Mouse (Mus musculus) left cerebral cortex, adult 11 months (tissue): ENCODE data around the gene Zfp956.
"Not testable (repeated sequence)": the region's sequence is repeated elsewhere in the genome, so short reads cannot be mapped to it uniquely, and the experiment has no call there.

ENCODE experiments used
- DNase-seq: peaks from one replicate; pipeline ENCODE4 v3.0.0; 2022; ENCODE audit warnings: low spot score

Gene Zfp956

DNA sequence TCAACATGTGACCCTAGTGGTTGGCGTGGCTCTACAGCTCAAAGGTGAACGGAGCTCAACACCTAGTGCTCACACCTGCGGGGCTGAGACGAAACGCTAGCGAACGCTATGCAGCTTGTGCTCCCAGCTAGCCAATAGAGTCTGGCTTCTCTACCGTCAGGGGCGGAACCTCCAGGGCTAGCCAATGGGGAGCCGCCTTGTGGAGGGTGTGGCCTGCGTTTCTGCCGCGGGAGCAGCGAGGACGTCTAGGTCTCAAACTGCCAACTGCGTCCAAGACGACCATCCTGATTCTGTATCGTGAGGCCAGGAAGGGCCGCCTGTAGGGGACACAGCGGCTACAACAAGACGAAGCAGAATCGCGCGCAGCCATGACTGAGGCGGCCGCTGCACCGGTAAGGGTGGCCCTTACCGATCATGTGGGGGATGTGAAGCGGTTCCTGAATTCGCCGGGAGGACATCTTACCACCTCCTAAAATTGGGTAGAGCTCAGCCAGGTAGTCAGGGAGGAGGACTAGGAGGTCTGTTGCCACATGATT lies at the start of gene Zfp956:
Gene Zfp956, plus strand, starts transcription at position 200 of the 536 bp plus-strand sequence.
- peak; percentile 92 for DNase-seq

DNA sequence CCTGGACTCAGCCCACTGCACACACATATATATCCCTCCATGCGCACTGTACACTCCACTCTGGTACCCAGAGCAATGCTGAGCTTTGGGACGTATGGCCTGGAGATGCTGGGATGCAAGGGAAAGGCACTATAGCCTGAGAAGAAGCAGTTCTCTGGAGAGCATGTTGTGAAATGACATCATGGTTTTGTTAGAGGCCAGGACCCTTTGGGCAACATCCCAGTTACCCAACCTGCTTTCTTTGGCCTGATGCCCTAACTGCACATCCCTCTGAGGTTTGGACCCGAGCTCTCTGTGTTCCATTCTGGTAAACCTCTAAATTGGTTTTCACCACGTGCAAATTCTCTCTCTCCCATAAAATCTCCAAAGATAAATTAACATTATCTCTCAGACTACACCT lies 49.6 kb upstream of the Zfp956 start:
- no peak for DNase-seq

DNA sequence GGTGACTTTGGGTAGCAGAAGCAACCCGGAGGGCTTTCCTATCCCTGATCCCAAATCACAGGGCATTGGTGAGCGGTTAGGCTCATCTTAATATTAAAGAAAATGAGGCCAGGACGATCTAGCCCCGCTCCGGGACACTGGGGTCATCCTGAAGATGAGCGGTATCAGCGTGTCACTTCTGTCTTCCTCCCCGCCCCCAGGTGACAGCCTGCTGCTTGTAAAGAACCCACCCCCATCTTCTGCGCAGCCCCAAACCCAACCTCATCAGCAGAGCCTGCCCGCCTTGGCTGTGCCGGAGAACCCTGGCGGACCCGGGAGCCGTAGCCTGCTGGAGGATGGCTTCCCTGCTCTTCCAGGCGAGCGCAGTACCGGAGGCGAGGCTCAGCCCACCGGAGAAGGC lies 48.8 kb upstream of the Zfp956 start:
- no peak for DNase-seq

DNA sequence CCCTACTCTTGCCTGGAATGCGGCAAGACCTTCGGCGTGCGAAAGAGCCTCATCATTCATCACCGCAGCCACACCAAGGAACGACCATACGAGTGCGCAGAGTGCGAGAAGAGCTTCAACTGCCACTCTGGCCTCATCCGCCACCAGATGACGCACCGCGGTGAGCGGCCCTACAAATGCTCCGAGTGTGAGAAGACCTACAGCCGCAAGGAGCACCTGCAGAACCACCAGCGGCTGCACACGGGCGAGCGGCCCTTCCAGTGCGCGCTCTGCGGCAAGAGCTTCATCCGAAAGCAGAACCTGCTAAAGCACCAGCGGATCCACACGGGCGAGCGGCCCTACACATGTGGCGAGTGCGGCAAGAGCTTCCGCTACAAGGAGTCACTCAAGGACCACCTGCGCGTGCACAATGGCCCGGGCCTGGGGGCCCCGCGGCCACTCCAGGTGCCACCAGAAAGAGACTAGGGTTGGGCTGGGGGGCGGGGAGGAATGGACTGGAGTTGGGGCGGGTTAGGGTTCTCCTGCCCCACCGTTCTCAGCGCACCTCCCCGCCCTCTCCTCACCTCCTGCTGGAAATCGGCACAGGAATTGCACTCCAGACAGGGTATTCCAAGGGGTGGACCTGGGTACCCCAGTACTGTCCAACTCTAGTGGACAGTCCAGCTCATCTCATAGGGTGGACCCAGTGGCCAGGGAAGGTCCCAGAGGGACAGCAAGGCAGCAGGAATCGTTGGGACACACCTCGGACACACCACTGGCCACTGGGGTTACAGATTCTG lies 48.1 kb upstream of the Zfp956 start:
- no peak for DNase-seq

DNA sequence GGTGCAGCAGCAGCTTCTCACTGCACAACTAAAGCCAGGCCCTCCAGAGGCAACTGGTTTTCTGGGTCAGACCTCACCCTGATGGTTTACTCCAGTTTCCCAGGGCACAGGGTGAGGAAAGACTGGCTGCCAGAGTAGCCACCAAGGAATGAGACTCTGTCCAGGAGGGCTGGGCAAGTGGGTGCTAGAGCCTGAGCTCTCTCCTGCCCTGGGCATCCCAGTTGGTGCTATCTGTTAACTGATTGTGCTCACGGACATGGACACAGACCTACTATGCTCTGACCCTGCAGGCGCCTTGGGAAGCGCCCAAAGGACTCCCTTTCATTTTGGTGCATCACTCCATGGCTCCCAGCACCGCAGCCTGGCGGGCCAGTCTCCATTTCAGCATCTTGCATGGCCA lies 46.9 kb upstream of the Zfp956 start:
- no peak for DNase-seq

DNA sequence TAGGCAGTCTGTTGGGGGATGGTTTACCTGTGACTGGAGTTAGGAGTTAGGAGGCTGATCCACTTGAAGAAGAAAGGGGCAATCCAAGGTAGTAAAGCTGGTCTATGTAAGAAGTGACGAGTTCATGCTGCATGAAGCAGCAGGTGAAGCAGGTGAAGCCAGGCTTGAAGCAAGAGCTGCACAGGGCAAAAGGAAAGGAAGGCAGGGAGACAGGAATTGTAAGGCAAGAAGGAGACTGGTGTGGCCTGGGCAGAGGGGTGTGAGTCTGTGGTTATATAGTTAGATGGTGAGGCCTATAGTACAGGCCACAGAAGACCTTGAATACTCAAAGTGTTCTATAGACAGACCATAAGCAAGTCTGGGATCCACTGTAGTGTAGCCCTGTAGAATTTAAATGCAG lies 44.2 kb upstream of the Zfp956 start:
- DNase-seq = no peak

DNA sequence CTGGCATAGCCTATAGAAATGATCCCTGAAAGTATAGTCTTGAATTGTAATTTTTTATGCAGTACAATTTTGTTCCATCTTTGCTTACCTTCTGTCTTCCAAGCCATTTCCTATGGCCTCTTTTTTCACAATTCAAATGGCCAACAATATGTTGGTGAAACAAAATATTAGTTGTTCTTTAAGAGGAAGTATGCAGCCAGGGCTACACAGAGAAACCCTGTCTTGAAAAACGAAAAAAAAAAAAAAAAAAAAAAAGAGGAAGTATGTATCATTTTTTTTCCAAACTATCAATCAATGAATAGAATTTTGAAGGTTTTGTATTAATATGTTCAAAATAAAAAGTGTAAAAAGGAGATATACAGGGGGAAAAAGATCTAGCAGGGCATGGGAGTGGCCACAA lies 41.5 kb upstream of the Zfp956 start:
- no peak for DNase-seq

DNA sequence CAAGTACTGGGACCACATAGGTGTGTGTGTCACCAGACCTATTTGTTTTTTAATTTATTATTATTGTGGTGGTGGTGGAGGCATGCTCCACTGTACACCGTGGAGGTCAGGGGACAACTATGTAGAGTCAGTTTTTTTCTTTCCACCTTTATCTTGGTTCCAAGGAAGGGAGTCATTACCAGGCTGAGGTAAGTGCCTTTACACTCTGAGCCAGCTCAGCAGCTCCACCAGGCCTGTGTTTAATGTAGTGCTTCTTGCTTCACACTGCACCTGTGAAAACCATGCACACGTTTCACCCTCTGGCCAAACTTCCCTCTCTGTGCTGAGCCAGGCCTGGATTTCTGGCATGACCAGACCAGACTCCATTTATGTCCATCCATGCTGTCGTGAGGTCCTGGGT lies 40.2 kb upstream of the Zfp956 start:
- no peak for DNase-seq

DNA sequence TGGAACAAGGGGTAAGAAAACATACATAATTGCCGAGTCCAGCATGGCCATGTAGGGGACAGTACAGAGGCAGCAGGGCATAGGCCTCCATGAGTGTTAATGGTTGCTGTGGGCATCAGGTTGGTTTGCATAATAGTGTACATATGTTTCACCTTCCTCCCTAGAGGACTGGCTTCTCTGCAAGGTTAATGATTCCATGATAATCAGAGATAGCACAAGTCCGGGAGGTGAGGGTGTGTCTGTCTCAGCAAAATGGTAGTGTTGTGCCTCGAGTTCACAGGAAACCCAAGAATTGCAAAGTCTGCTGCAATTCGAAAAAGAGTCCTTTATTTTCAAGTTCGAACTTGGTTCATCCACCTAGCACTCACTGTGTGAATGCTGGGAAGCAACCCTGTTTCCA lies 36.1 kb upstream of the Zfp956 start:
- DNase-seq = no peak

DNA sequence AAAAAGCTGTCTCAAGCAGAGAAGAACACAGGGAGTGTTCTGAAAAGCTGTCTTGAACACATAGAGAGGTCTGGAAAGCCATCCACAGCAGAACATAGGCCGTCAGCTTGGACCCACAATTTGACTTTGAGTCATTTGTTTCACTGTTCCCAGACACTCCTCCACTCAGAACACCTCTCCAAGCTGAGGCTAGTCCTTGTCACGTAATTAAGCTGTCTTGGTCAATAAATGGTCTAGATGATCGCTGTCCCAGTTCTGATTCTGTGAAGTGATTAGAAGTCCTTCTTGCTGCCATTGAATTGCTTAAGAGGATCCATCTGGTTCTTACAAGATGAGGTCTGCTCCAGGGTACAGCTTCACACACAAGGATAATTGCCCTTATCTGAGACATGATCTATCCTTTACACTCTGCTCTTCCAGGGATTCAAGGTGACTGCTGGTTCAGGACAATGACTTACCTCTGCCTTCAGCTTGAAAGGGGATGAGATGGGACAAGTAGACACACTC lies 34.4 kb upstream of the Zfp956 start:
- no peak for DNase-seq

DNA sequence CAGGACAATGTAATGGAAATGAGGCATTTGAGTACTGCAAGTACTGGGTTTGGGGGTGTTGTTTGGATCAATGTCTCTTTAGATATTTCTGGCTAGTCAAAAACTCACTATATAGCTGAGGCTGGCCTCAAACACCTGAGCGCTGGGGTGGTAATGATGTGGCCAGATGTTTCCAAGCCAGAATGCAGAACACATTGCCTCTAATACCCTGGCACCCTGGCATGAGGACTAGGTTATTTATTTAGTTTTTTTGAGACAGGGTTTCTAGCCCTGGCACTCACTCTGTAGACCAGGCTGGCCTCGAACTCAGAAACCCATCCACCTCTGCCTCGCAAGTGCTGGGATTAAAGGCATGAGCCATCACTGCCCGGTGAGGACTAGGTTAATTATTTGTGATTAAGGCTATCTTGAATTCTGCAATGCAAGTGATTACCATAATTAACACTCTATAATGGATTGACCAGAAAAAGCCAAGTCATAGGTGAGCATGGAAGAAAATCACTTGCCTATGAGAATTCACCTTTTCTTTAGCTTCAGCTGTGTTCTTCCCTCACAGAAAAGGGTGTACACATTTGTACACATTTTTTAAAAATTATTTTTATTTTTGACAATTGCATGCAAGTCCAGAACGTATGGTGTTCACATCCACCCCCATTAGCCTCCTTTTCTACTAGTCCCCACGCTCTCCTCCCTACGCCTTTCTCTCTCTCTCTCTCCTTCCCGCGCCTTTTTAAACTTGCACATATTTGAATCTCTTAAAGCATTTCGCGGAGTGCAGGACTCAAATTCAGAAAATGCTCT lies 33.3 kb upstream of the Zfp956 start:
- no peak for DNase-seq

DNA sequence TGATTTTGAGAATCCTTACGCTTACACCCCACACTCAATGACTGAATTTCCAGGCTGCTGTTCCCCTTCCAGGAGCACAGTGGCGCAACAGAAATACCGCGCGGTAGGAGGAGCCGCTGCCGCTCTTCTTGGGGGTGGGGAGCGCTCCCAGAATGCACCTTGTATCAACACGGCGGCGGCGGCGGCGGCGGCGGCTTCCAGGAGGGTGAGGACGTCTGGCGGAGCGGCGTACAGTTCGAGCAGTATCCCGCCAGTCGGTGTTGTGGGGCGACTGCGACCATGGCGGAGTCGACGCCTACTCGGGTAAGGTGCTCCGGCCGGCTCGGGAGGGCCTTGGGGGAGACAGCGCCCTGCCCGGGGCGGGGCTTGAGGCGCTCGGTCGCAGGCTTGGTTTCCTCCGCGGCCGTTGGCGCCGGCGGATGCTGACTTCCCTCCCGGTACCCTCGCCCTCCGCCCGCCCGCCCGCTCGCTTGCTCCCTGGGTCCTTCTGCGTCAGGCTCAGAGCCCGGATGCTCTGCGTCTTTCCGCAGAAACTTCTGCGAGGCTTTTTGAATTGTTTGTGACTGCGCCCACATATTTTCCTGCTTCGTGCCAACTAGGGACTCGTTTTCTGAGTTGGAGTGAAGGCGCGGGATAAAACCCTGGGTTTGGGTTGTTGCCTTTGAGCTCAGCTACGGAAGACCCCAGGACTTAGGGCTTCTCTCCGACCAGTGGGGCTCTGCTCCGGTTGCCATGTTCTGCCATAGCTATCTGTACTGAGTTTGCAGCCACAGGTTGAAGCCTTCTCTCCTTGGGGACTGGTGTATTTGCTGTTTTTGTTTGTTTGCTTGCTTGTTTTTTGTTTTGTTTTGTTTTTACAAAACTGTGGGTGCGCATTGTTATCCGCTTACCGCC lies 32.5 kb upstream of the Zfp956 start, which contains the start of gene Zfp212:
Gene Zfp212, plus strand, starts transcription at position 30 of the 894 bp plus-strand sequence.
- peak; percentile 83 for DNase-seq

DNA sequence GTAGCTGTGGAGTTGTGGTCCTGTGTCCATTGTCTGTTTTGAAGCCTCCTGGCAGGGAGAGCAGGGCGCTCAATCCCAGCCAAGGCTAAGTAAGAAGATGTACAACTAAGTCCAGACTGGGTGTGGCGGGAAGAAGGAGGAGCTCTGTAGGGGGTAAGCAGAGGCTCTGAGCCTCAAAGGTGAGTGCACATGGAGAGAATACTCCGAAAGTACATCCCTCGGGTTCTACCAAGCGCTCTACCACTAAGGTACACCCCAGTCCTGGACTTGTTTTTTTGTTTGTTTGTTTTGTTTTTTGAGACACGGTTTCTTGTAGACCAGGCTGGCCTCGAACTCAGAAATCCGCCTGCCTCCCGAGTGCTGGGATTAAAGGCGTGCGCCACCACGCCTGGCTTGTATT lies 10.7 kb upstream of the Zfp956 start:
- no peak for DNase-seq

DNA sequence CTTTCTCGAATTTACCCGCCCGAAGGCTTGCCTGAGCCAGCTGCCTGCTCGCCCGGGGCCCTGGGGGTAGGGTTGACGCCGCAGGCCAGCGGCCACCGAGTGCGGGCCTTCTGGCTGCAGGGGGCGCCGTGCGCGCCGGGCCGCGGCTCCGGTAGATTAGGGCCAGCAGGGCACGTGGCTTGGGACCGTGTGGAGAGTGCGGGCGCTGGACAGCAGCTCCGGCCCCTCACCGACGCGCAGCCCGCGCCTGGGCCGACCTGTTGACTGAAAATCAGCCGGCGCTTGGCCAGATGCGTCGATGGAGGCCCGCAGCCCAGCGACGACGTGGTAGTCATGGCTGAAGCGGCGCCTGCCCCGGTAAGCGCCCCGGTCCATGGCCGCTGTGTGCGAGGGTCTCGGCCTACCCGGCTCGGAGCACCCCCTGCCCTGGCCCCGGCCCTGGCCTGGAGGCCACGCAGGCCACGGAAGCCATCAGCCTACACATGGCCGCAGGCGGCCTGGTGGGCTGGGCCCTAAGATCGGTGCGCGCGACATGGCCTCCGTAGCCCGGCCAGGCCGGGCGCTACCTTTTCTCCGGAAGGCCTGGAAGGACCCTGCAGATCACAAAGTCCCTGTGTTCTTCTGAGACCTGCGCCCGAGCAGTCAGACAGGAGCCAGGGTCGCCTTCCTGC lies 10.0 kb upstream of the Zfp956 start:
- DNase-seq = no peak

DNA sequence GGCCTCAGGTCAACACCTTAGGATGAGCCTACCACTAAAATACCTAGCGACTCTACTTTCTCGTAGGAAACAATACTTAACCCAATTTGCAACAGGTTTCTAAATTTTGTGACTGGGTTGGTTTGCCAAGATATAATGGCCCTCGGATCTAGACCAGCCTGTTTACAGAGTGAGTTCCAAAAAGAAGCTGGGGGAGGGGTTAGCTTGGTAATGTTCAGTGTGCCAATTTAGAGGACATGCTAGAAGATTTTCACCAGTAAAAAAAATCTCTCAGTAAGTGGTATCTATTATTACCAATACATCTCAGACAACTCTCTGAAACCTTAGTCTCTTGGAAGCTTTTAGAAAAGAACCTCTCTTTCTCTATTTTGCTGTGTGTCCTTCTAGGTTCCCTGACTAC lies 9.5 kb upstream of the Zfp956 start:
- DNase-seq = no peak

DNA sequence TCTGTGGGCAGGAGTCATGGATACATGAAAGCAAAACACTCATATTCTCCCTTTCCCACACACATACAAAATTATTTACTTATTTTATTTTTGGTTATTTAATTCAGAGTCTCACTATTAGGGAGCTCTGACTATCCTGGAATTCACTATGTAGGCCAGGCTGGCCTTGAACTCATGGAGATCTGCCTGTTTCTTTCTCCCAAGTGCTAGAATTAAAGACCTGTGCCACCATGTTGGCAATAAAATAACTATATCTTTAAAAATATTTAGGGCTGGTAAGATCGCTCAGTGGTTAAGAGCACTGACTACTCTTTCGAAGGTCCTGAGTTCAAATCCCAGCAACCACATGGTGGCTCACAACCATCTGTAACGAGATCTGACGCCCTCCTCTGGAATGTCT lies 5.8 kb upstream of the Zfp956 start:
- no peak for DNase-seq

DNA sequence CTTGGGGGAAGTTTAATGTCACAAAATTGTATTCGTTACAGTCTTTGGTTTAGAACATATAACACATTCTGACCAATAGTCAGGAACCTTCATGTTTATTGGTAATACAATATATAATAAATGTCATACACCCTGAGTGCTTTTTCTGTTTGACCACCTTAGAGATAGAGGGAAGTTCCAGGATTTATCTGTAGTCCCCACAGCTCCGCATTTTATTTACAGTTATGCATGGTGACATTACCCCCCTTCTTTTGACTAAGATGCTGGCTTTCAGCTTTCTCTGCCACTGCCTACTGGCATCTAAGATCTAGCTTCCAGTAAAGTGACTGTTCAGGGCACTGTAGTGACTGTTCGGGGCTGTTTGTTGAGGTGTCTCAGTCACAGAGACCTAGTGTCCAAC lies 1.2 kb downstream of the Zfp956 start:
- DNase-seq = no peak

DNA sequence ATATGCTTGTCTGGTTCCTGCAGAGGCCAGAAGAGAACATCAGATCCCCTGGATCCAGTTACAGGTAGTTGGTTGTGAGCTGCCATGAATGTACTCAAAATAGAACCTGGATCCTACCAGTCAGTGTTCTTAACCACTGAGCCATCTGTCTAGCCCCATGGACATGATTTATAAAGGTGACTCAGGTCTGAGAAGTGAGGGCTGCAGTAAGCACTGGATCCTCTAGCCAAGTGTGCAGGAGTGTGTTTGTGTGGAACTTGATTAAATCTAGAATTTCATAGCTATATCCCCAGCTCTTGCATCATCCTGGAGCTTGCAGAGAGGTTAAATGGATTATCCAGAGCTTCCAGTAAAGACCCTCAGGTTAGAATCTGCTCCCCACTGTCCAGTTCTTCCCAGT lies 4.6 kb downstream of the Zfp956 start:
- no peak for DNase-seq

DNA sequence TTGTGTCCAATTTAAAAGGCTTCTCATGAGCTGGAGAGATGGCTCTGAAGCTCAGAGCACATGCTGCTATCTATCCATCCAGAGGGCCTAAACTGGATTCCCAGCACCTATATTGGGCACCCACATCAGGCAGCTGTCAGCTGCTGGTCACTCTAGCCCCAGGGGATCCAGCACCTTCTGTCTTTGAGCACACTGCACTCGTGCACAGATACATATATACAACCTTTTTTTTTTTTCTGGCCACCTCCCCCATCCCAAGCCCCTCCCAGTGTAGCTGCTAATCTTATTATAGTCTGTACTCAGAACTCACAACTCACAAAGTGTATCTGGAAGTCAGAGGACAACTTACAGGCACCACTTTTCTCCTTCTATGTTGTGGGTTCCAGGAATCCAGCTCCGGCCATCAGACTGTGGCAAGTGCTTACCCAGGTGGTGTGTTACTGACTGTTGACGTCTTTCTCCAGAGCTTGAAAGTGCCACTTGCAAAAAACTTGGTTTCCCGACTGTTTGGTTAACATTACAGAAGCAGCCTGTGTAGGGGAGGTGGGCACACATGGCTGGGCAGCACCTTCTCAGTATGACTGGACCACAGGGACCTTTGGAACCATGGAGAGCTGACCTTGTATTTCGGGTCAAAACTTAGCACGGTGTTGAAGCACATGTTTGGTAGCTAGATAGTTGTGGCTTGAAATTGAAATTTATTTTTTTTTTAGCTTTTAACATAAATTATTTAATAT lies 7.7 kb downstream of the Zfp956 start:
- DNase-seq = no peak

DNA sequence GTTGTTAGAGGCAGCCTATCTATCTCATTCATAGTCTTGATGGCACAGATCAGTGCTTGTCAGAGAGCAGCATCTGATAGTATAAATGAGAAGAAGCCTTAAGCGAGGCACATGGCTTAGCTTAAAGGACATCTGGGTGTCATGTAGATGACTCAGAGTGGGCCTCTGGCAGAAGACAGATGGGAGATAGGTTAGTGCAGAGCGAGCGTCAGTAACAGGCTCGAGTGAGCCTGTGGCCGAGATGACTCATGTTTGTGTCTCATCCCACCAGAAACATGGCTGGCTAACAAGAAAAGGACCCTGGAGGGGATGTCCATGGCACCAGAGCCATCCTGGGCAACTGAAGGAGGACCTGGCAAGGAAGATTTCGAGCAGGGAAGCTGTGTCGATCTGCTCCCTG lies 9.9 kb downstream of the Zfp956 start:
- no peak for DNase-seq

DNA sequence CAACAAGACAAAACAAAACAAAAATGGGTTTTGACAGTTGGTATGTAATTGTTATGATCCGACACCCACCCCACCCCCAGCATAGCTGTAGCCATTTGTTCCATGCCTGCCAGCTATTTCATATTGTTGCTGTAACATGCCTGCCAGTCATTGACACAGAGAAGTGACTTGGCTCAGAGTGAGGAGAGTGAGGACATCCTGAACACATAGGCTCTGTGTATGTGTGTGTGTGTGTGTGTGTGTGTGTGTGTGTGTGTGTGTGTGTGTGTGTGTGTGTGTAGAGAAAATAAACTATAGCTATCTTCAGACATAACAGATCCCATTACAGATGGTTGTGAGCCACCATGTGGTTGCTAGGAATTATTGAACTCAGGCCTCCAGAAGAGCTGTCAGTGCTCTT lies 15.0 kb downstream of the Zfp956 start:
- not testable (repeated sequence) for DNase-seq
